Mouse (Mus musculus) adrenal gland, postnatal 36 days (tissue): ENCODE data around the gene Abcc1. TPM values are rescaled to one million over a fixed set of nuclear protein-coding genes. Genes with fewer than 3 reads are reported as not detected.

Experiments used
- DNase-seq, 2 experiments: peaks; one replicate each; pipeline ENCODE4 v3.0.0; 2021; ENCODE audit warnings: mixed read lengths in 1 of 2
- long read RNA-seq, 2 experiments: library from polyadenylated mRNA; stranded (forward); transcript quantifications; one replicate each; pipeline ENCODE4 v2.0.0; 2021; ENCODE audit warnings: borderline sequencing depth in 2 of 2
- total RNA-seq, 2 experiments: library from RNA; stranded (reverse); gene quantifications; 2 replicates each; pipeline ENCODE4 v1.2.3; 2021

Gene Abcc1
- total RNA-seq: 10 to 100 TPM; 20.1 to 20.7 TPM
- long read RNA-seq, experiment 1, partial matches to known transcripts: 3 of 5 reads
- long read RNA-seq, experiment 1, other reads (novel, unspliced or antisense): 2 of 5 reads
- long read RNA-seq, experiment 2, partial matches to known transcripts: 0 of 1 reads
- long read RNA-seq, experiment 2, other reads (novel, unspliced or antisense): 1 of 1 reads

DNA sequence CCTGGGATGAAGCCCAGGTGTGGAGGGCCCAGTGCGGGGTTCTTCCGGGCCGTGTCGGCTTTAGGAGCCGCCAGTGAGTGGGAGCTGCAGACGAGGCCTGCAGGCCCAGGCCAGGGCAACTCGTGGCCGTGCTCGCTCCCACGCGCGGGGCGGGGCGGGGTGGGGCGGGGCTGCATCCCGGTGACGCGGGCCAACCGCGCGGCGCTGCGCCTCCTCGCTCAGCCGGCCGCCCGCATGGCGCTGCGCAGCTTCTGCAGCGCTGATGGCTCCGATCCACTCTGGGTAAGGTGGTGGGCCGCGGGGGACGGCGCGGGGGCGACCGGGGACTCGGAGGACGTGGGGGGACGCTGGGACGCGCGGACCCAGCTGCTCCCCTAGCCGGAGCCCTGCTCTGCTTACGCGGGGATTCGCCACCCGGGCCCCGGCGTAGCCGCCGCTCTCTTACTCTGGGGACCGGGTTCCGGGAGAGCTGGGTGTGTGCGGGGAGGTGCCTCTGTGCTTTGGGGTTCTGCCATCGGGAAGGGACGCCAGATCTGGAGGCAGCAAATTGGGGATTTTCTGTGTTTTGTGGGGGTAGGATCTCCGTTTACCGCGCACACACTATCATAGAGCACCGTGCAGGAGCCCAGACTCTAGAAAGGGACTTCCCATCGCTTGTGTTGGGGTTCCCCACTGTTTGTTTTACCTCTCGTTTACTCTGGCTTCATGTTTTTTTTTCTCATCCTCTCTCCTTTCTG is at the start of gene Abcc1:
Gene Abcc1 (plus strand): TSS at position 197 of the 737 bp plus-strand sequence.
- peak; percentile 80 to 89 for DNase-seq

DNA sequence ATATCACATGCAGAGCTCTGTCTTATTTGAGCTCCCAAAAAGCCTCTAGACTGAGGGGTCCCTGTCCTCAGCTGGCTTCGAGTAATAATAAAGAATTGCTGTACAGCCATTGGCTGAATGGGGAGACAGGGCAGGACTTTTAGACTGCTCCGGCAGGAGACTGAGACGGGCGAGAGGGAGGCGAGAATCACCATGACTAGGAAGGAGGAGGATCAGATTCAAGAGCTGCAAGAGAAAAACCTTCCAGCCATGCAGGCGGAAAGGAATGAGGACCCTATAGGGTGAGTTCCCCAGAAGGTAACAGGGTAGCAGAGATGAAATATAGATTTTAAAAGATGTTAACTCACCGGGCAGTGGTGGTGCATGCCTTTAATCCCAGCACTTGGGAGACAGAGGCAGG is 48.4 kb upstream of the Abcc1 start:
- DNase-seq: no peak

DNA sequence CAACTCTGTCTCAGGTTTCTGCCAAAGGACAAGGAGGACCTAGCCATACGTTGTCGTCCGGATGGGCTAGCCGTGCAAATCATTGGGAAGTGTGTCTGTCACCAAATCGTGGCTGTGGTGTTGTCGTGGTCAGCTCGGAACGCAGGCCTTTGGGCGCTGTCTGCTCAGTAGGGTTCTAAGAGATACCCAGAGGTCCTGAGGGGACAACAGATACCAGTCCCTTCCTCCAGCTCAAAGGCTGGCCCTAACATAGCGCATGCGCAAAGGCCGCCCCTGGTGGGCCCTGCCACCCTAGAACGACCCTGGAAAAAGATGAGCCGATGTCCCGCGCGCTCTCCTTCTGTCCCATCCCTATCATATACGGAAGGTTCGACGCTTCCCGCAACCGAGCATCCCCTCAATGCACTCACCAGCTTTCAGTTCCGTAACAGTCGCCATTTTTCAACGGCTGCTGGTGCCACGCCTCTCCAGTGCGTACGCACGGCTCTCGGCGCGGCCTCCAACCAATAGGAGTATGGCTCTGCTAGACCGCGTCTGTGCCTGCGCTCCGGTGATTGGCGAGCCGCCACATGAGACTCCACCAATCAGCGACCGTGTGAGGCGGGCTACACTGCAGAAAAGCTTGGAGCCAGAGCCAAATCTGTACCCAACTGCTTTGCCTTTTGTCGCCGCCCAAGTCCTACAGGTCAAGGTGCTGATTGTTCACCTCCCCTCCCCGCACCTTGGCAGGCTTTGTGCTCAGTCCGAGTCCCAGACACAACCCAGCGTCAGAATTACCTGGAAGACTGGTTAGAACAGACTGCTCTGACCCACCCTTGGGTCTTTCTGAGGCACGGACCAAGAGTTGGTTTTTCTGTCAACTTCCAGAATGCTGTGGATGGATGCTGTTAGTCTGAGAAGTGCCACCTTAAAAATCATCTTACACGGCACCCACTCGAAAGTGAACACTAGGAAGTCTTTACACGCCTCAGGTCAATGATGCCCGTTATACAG is 44.2 kb upstream of the Abcc1 start, which contains the start of gene Fopnl:
Gene Fopnl (minus strand): TSS at position 522 of the 993 bp plus-strand sequence.
- DNase-seq: peak; percentile 98 to 99

DNA sequence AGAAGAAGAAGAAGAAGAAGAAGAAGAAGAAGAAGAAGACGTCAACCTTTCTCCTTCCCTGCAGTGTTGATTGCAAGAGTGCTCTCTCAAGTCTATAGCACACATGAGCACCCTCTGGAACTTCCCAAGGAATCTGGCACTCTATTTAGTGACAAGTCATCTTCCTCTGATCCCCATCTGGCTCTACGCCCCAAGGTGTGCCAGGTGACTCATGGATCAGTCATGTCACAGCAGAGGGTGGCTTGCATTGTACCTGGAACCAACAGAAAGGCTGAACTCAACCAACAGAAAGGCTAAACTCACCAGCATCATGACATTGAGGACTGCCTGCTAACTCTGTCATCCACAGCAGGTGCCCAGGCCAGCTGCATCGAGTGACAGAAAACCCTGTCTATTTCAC is 41.7 kb upstream of the Abcc1 start:
- no peak for DNase-seq

DNA sequence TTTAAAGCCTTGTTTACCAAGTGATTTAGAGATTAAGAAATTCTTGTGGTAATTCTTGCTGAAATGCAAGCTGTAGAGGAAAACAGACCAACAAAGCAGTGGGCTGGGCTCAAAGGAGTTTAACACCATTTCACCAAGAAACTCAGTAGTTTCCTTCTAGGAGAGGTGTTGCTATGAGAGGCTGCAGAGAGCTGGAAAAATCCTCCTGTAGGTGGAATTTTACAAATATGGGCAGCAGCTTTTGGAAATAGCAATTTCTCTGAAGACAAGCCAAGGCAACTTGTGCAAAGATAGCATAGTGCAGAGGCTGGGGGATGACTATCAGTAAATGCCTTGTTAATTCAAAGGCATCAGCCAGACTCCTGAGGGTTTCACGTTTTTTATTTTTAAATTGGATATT is 40.9 kb upstream of the Abcc1 start:
- no peak for DNase-seq

DNA sequence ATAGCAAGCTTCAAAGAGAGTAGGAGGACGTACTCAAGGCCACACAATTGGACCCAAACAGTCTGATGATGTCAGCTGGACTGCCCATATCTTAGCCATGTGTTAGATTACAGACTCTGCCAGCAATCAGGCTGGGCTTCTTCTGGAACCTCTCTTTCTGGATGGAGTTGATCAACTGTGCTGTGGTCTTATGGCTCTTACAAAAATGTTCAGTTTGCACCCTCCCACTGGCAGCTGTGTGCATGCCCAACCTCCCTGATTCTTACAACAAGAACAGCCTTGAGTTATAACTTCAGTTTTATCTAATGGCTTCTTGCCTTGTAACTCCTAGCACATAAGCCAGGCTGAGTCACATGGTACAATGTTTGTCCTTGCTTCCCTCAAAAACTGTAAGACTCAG is 33.2 kb upstream of the Abcc1 start:
- peak in 1 of 2 experiments; percentile 15 for DNase-seq

DNA sequence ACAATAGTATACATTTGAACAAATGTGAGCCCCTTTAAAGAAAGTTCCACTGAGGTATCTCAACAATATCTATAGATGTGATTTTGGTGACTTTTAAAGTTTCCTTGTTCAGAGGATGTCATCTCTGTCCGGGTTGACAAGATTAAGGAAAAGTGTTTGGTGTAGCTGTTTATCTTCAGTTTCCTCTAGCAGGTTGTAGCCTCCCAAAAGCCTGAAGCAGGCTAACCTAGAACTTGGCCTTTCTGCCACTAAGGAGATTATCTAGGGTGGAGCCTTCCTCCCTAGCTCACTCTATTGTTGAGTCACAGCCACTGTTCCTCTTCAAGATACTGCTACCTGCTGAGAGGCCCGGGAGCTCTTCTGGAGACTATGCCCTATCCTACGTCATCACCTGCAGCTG is 16.4 kb upstream of the Abcc1 start:
- DNase-seq: no peak

DNA sequence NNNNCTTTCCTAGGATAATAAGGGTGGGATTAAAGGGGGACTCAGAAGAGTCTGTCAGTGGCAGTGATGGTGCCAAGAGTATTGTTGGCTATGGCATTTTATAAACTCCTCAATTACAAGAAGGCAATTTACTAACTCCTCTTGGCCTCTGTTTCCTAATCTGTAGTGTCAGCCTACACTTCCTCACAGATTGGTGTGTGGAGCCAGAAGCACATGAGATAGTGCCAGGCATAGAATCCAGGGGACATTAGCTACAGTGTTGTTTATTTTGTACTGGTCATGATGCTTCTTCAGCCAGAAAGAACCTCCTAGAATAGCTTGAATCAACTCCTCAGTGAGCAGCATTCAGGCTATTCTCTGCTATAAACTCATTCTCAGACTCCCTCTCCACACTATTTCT is 9.8 kb upstream of the Abcc1 start:
- no peak for DNase-seq

DNA sequence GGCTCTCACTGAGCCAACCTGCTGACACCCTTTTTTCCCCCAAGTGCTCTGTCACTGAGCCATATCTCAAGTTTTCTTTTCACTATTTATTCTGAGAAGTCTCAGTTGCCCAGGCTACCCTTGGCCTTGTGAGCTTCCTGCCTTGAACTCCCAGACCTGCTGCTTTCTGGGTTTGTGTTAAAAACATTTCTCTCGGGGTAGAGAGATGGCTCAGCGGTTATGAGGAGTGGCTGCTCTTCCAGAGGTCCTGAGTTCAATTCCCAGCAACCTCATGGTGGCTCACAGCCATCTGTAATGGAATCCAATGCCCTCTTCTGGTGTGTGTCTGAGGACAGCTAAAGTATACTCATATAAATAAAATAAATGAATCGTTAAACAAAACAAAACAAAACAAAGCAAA is 9.1 kb upstream of the Abcc1 start:
- no peak for DNase-seq

DNA sequence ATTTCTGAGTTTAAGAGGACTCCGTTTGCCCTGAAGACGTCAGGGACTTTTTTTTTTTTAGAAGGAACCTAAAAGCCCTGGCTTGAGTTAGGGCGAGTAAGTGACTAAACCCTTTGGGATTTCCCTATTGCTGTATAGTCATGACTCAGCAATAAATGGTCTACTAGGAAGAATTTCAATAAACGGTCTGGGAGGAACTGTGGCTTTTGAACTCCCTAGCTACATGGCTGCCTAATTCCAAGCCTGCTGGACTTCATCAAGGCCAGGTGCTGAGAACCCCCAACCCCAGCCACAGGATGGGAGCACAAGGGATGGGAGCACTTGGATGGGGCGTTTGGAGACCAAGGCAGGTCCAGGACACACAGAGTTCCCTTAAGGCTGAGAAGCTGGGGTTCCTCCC is 8.7 kb upstream of the Abcc1 start:
- DNase-seq: no peak

DNA sequence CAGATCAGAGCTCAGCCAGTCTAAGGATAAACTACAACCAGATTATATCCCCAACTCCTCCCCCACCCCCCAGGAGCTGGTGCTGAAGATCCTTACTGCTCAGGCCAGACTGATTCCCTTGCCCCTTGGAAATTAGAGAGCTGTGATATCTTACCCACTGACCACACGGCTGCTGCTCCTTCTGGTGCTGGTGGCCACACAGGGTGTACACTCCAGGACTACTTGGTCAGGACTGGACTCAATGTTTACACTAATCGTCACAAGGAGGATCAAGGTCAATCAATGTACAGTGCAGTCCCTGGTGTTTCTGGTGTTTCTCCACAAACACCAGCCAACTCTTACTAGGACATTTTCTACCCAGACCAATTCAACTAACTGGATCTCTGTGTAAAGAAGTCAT is 3.5 kb upstream of the Abcc1 start:
- no peak for DNase-seq

DNA sequence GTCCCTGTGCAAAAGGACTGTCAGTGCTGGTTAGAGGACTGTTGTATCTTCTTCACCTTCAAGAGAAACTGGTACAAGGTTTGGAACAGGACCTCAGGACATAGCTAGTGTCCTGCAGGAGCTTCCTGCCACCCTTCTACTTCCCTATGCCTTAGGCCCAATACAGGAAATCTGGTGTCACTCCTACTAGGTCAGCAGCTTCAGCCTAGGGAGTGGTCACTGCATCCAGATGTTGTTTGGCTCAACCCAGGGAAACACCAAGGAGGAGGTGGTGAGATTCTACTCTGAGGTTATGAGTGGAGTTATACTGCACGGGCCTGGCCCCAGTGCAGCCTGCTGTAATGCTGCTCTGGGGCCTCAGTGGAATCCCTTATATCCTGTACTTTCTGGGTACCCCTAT is 2.8 kb upstream of the Abcc1 start:
- no peak for DNase-seq

DNA sequence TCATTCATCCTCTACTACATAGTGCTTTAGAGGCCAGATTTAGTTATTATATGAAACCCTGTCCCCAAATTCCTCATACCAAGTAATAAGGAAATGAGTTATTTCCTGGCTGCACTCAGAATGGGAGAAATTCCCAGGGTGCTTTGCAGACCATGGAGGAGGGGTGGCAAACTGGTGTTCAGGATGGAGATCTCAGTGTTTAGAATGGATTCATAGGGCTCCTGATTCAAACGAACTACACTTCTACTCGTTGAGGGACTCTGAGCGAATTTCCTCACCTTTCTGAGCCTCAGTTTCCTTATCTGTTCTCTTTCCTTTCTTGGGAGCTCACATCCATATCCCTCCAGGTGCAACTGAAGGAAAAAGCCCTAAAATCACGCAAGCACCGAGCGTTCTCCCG is 427 bp upstream of the Abcc1 start:
- peak in 1 of 2 experiments; percentile 37 for DNase-seq

DNA sequence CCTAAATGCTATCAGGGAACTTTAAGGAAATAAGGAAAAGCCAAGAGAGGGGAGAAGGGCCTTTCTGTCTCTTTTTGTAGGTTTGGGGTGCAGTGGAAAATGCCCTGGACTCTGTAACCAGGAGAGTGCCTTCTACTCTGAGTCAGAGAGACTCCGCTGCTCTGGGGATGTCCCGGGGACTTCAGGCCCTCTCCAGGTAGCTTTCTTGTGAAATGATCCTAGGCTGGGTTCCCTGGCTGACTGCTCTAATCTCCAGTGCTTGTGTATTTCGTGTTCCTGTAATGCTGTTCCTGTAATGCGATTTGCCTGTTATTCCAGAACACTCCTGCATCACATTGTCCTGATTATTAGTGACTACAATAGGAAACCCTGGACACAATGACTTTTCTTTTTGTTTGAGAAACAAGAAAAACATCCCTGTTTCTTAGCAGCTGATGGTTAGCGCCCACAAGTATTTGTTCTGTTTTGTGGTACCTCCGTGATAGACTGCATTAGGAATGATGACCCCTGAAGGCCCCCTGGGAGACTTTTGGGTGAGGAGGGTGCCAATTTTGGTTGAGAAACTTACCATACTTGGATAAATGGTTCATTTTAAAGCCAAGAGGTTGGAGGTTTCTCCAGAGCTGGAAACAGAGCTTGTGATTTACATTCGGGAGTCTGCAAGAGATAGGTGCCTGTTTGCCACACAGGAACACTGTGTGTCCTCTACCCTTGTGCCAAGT is 902 bp downstream of the Abcc1 start:
- no peak for DNase-seq

DNA sequence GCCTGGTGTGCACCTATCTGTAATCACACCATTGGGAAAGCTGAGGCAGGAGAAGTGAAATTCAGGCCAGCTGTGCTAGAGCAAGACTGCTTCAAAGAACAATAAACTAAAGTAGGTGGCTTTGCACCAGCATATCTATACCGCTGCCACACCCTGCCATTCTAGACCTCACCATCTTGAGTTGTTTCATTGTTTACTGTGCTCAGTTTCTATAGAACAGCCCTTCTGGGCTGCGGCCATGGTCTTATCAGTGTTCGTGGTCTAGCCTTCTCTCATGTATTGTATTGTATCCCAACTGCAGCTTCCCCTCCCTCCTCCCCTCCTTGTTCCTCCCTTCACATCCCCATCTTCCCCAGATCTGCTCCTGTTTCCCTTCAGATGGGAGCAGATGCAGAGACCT is 2.1 kb downstream of the Abcc1 start:
- DNase-seq: no peak

DNA sequence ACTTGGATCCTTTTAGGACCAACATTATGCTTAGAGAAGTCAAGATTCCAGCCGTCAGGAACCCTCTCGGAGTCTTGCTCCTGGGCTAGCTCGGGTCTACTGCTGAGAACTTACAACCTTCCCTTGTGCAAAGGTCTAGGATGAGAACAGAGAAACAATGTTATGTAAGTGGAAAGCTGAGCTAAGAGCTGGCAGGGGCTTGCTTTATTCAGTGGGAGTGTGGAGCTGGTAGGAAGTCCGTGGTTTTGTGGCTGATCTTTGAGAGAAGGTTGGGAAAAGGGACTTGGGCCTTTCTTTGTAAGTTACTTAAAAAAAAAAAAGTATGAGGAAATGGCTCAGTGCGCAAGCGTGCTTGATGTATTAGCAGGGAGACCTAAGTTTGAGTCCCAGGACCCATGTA is 2.7 kb downstream of the Abcc1 start:
- no peak for DNase-seq

DNA sequence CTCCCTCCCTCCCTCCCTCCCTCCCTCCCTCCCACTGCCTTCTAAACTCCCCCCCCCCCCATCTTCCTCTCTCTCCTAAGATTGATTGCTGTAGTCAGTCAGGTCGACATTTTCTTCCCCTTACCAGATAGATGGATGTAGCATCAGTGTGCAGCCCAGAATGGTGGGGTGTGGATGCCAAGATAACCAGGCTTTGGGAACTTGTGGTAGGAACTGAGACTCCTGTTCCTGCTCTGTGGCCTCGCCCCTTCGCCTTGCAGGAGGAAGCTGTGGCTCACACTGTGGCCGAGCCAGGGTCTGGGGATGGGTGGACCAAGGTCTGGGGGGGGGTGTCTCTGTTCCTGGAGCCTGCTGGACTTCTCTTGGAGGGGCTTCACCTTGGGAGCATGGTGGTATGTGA is 4.1 kb downstream of the Abcc1 start:
- DNase-seq: no peak

DNA sequence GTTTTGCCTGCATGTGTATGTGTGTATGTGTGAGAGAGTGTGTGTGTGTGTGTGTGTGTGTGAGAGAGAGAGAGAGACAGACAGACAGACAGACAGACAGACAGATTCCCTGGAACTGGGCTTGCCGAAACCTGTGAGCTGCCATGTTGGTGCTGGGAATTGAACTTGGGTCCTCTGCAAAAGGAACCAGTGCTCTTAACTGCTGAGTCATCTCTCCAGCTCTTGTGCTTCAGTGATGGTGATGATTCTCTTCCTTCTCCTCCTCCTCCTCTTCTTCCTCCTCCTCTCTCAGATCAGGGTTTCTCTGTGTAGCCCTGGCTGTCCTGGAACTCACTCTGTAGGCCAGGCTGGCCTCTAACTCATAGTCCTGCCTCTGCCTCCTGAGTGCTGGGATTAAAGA is 4.7 kb downstream of the Abcc1 start:
- DNase-seq: no peak

DNA sequence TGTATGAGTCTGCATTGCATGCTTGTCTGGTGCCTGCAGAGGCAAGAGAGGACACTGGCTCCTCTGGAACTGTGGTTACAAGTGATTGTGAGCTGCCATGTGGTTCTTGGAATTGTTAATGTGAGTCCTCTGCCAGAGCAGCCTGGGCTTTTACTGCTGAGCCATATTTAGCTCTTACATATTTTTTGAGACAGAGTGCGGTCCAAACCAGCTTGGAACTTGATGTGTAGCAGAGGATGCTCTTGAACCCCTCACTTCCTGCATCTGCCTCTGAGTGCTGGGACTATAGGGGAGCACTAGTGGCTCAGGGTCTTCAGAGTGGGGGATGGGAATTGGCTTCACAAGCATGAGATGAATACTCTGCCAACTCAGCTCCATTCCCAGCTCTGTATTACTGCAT is 10.0 kb downstream of the Abcc1 start:
- DNase-seq: no peak

DNA sequence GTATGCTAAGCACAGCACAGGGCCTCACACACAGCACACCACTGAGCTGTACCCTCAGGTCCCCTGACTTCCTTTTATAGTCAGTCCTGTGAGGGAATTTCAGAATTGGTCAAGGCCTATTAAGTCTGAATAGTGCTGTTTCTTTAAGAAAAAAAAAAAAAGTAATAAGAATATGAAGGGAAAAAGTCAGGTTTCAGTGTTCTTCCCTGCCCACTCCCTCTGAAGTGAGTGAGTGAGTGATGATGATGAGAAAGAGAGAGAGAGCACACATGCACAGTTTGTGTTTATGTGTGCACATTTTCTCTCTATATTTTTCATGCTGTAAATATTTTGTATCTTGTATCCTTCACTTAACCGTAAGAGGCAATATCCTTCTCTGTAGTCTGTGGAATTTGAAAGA is 11.0 kb downstream of the Abcc1 start:
- DNase-seq: no peak

DNA sequence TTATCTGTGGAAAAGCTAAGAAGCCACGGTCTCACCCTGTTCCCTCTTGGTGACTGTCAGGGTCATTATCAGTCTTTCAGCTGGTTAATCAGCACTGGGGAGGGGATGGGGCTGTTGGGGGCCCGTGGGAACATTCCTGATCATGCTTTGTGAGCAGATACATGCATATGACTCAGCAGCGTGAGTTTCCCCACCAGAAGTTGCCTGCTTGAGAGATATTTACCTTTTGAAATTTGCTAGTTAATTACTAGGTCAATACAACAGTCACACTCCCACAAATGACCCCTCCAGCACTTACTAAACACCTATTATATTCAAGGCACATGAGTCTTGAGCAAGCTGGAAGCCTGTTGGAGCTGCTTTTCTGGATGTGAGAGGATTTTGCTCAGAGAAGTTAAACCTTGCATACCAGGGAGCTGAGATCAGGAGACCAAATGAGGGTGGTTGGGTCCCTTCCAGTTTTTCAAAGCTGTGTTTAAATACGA is 11.5 kb downstream of the Abcc1 start:
- DNase-seq: peak; percentile 18 to 41

DNA sequence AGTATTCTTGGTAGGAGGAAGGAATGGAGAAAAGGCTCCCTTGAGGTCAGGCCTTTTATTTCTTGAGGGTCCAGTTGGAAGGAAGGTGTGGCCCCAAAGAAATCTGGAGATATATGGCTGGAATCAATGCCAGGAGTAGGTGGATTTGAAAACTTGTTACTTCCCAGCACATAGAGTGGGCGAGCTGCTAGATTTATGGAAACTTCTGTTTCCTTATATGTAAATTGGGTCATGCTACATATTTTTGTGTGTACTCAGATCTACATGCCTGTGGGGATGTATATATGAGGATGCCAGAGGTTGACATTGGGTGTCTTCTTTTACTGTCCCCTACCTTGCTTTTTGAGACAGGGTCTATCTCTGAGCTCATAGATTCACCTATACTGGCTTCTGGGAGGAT is 14.6 kb downstream of the Abcc1 start:
- DNase-seq: no peak
